Mouse (Mus musculus) adrenal gland, adult (tissue): ENCODE results near the gene Fndc3b.
"Not testable (repeated sequence)": the region's sequence is repeated elsewhere in the genome, so short reads cannot be mapped to it uniquely, and the experiment has no call there.

Source experiments
- DNase-seq, 2 experiments: peaks; one replicate each; pipeline ENCODE4 v3.0.0; 2022 to 2023; ENCODE audit warnings: low spot score in 1 of 2; ENCODE audit not compliant: inconsistent age in 2 of 2

The Fndc3b gene

DNA sequence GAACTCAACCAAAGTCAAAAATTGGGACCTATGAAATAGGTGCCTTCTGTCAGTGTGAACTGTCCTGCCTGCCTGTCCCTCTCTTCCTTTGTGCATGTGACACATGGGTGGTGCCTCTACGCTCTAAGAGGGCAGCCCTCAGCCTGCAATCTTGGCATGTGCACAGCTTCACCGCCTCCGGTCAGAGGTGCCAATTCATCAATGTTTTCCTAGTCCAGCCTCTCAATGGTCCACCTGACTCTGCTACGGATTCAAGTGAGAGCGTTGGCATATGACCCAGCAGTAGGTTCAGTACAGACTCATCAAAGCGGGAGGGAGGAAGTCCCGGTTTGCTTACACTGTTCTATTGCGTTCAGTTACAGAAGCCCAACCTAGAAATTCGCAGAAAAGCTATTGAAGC, 192.2 kb downstream of the Fndc3b start:
- no peak for DNase-seq

DNA sequence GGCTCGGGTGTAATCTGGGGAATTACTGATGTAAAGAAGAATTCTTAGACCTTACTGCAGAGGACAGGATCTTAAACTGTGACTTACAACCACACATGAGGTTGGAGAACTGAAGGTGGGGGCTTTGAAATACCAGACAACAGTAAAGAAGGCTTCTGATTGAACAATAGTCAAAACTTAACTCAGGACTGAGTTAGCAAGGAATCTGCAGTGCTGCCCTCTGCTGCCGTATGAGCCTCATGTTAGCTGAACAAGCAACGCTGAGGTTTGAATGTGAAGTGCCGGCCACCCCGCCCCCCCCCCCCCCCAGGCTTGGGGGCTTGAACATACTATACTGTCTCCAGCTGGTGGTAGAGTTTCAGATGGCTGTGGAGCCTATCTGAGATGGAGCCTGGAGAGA, 194.6 kb downstream of the Fndc3b start:
- DNase-seq, result no peak

DNA sequence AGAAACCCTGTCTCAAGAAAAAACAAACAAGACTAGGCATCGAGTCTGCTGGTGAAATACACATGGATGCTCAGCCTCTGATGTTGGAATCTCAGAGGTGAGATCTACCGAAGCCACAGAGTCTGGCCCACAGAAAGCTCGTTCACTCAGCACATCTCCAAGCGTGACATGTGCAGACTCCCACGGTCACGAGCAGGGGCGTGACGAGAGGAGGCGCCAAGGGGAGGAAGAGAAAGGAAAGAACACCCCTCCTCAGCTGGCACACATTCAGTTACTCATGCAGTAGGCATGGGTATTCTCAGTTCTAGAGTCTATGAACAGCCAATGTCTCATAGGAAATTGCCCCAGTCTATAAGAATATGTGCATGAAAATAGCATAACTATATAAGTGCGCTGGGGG, 199.3 kb downstream of the Fndc3b start:
- no peak for DNase-seq

DNA sequence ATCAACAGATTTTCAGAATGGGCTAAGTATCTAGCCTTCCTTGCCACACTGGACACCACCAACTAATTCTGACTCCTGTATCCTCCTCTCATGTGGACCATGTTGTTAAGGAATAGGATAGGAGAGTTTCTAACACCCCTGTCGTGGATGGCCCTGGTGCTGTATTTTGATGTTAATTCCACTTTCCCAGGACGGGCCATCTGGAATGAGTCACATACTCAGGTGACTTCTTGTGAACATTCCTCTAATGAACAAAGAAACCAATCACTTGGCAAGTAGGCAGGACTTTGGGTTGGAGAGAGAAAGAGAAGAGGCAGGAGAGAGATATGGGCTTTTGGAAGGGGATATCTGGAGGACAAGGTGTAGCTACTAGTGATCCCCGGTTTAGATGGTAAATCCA, 204.2 kb downstream of the Fndc3b start:
- DNase-seq, result no peak

DNA sequence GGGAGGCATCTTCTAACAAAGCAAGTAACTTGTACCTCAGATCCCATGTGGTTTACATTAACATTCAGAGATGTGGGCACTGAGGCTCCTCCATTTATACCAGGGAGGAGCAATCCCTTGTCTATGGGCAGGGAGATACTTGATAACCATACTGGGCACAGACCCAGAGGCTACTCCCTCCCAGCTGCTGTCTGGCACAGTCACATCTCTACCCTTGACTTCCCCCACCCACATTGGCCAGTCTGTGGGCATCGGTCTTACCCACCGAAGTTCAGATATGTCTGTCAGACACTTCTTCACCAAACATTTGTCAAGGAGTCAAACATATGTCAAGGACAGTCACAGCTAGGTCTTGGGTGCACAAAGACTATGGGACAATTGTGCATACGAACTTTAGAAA, 205.5 kb downstream of the Fndc3b start:
- DNase-seq, result no peak

DNA sequence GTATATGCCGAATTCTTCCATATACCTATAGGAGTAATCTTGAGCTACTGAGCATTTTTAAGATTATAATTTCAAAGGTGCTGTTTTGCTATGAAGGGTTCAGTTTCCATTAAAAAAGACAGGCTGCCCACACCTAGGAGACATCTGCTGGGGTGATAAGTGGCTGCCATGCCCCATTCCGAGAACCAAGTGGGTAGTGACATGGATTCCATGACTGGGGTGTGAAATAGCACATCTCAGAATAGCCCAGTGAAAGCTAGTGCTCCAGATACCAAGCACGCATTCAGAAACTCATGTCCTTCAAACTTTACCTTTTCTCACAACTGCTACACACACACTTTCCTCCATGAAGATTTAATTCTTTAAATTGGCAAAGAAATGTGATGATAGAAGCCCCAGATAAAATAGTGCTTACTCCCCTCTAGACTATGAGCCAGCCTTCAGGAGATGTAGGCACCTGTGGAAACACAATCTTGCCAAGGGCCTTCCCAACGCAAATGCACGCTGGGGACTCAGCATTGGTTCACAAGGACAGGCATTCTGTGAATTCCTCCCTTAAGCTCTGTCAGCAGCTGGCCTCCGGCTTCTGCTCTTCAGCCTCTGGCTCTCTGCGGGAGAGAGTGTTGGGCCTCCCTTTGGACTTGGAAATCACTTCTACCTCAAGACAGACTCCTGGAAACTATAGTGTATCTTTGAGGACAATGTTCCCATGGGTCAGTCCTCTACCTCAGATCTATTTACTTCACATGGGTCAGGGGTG, 207.6 kb downstream of the Fndc3b start:
- DNase-seq, result no peak

DNA sequence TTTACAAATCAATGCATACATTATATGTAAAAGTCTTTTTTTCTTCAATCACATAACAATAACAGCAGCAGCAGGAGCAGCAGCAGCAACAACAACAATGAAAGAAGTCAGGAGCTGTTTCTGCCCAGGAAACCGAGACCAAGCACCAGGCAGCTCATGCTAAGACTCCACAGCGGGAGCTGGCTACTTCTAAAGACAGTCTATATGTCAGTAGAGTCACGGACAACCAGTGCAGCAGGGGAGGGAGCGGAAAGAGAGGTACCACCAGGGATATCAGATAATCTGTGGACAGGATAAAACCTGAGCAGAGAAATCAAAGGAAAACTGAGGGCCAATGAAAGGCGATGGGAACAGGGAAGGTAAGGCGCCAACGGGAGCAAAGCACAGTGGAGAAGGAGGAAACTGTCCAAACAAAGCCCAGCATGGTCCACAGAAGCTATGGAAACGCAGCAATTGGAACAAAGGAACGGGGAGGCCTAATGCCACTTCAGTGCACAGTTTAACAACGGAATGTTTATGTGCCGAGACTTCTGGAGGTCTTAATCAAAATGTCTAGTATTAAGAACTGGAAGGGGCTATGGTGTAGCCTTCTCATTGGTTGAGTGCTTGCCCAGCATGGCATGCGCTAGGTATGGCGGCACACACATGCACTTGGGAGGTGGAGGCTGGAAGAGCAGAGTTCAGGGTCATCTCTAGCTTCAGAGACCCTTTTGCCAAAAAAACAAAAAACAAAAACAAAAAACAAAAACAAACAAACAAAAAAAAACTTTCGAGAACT, 215.6 kb downstream of the Fndc3b start:
- DNase-seq, result no peak

DNA sequence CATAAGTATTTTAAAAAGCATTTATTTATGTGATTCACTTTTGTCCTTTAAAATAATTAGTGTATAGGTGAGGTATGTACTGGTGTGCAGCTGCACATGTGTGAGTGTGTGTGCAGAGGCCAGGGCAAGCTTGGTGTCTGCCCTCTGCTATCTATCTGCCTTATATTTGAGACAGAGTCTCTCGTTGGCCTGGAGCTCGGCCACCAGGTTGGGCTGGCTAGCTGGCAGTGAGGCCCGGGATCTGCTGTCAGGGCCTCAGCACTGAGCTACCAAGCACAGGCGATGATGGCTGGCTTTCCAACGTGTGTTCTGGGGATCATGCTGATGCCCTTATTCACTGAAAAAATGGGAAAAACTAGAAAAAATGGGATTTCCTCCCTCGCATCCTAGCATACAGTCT, 216.4 kb downstream of the Fndc3b start:
- DNase-seq, result no peak

DNA sequence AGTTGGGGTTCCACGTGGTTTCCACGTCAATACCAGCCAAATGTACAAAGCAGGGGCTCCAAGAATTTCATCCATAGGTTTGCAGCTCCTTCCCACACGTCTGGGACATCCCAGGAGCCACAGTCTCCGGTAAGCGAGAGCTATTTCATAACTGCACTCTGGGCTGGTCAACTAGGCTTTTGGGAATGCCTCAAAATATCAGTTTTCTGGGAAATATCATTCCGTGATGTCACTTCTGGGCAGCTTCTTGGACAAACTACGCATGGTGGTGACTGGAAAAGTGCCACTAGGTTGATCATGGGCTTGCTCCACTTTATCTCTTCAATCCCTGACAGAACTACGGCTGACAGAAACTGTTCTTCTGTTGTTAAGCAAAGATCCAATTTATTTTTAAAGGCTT, 217.0 kb downstream of the Fndc3b start:
- peak in 1 of 2 experiments; percentile 51 for DNase-seq

DNA sequence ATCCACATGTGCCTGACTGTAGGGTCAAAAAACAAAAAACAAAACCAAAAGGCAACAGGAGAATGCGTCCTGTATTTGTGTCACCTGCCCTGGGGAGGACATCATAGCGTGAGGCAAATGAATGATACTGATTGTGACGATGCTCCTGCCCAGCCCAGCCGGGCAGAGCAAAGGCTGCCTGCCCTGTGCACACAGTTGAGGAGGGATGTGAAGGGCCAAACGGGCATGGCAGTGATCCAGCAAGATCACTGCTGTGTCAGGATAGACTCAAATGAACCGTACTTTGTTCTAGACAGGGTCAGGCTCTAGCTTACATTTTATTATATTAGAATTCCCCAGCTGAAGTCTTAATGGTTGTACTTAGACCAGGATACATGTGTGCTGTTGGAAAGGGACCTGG, 219.3 kb downstream of the Fndc3b start:
- DNase-seq, result no peak

DNA sequence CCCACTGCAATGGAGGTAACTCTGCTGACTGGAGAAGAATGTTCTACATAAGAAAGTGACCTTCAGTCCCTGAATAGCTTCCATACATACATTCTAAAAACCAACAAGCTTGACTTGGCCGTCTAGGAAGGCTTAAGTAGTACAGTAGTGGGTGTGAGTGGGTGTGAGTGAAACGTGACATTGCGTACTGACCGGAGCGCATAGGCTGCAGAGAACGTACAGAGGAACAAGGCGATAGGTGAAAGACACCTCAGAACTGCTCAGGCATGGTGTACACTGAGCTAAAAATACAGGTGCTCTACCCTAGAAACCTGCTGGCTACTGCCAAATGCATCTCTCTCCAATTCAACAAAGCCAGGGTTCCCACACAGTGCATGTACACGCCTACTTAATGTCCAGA, 219.7 kb downstream of the Fndc3b start:
- no peak for DNase-seq

DNA sequence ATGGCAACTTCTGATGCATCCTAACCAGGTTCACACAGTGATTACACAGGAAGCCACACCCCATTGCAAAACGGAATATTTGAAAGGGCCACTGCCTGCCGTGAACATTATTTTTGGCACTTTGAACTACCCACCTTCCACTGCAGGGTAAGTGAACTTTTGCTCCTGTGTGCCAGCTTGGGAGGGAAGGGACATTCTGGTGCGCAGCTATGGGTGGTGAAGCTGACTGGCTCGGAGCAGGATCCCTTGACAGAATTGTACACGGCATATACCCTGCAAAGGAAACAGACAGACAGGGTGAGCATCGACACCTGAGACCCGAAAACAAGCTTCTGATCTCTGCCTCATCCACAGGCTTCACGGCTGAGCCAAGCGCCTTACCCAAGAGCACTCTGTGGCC, 220.2 kb downstream of the Fndc3b start:
- DNase-seq, result no peak

DNA sequence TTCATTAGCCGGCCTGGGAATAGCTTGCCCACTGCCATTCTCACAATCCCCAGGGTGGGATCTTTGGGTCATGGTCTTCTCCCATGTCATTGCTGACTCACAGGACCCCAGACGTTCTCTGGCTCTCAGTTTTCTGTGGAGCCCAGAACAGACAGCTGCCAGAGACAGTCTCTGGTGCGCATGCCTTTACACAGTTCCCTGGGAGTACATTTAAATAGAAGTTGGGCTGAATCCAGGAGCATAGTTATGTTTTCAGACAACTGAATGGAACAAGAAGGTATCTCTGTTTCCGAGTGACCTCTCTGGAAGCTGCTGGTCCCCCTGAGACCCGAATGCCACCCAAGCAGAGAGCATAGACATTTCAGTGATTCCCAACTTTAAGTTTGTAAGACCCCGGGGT, 221.6 kb downstream of the Fndc3b start:
- no peak for DNase-seq

DNA sequence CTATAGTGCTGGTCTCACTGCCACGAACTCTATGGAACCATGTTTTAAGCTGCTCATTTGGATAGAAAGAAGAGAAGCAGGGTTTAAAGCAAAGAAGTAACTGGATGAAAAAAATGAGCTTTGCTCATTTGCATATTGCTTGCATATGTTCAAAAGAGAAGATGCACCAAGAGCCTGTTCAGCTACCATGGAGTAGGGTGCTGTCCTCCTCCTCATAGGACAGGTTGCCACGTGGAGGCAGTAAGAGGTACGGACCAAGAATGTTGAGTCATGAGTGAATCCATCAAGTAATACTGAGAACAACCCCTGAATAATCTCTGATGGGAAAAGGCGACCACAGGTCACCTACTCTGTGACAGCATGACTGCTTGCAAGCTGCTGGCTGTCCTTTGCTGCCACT, 226.0 kb downstream of the Fndc3b start:
- no peak for DNase-seq

DNA sequence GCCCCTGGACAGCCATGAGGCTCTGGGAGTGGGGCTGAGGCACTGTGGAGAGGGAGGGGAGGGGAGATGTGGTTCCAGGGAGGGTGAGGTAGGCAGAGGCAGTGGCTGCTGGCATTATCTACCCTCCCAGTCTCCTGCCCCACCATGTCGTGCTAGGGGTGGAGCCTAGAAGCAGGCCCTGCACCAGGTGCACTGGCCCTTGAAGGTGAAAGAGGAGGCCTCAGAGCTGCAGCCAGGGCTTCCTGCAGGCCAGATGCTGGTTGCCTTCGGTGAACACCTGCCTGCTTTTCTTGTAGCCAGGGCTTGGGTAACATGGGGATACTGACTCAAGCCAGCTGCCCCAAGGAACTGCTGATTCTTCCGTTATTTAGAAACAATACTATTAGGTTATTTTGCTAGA, 226.4 kb downstream of the Fndc3b start:
- DNase-seq, result no peak

DNA sequence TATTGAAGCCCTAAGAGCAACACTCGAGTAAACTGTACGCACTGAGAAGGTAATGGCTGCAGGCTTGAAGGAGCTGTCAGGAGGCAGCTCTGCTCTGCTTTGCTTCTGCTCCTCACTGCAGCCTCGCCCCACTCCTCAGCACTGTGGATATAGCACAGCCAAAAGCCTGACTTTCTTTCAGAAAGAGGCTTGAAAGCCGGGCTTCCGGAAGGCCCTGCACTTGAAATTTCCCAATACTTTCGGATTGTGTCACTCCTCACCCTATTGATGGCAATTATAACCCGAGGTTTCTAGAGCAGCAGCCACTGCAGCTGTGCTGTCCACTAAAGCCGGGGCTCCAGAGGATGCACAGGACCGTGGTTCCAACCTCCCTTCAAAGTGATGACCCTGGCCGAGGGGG, 227.3 kb downstream of the Fndc3b start:
- DNase-seq, result no peak

DNA sequence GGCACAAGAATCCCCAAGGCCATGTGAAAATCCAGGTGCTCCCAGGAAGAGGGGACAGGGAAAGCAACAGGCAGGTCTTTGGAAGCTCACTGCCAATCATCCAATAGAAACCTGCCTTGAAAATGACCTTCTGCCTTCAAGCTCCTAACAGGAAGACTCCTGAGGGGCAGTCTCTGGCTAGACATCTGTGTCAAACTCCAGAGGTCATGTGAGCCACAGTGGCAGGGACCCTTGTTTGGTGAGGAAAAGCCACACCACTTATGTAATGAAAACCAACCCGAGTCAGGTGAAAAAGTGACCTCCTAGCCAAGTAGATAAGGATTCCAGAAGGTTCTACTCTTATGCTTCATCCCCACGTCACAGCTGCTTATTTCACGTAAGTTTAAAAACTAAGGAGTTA, 227.8 kb downstream of the Fndc3b start:
- DNase-seq, result no peak

DNA sequence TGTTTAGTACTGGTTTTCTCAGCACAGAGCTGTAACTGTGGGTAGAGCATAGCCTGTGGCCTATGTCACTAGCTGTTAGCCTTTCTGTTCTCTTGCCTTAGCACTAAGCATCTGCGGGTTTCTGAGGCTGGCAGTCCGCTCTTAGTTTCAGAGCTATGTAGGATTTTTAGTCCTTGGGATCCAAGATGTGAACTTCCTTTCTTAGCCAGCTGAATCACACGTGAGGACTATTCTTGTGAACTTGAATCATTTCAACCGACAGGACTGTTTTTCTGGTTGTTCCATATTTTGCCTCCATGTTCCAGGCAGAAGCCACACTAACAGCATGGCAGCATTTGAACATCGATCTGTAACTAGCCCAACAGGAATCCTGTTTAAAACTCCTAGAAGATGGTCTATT, 229.4 kb downstream of the Fndc3b start:
- no peak for DNase-seq

DNA sequence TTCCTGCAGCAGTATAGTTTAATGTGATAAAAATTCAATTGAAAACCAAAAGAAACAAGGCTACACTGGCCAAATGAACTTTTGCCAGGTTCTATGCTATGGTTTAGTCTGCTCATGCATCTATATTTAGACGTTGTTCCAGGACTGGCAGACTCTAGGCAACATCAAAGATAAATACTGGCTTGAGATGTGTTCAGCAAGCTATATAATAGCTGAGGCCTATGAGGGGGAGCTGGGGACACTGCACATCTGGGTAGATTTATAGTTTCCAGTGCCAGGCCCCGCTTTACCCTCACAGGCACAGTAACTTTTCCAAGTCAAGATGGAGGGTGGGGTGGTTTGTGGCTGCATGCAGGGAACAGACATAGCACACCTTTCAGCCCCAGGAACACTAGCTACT, 231.7 kb downstream of the Fndc3b start:
- no peak for DNase-seq

DNA sequence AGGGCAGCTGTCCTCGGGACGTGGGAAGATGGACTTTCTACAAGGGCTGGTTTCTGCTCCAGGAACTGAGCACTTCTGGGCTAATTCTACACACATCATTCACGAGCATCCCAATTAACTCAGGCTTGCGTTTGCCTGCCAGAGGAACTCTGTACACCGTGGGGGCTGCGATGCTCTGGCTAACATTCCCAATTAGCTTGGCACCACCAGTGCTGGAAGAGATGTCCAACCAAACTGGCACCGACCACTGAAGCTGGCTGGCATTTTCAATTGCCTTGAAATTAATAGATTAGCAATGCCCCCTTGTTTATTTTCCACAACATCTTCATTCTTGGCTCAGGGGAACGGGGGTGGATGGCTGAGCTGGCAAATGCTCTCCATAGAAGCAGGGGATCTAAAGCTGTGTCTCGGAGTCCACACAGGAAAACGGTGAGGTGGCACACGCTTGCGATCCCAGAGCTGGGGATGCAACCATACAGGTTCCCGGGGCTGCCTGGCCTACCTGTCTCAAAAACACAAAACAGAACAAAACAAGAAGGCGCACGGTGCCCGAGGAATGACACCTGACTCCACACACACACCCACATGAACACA, 232.4 kb downstream of the Fndc3b start:
- no peak for DNase-seq

DNA sequence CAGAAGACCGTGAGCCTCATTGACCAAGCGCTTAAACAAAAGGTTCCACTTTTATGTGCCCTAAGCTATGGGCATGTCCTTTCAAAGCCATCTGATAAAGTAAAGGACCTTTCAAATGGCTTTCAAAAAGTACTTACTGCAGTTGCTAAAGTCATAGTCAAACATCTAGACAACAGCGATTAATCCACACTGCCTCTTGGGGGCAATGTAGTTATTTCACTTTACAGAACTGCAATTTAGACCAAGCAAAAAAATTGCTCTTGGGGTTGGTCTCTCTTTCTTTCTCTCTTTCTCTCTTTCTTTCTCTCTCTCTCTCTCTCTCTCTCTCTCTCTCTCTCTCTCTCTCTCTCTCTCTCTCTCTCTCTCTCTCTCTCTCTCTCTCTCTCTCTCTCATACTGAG, 233.4 kb downstream of the Fndc3b start:
- DNase-seq, result not testable (repeated sequence)

DNA sequence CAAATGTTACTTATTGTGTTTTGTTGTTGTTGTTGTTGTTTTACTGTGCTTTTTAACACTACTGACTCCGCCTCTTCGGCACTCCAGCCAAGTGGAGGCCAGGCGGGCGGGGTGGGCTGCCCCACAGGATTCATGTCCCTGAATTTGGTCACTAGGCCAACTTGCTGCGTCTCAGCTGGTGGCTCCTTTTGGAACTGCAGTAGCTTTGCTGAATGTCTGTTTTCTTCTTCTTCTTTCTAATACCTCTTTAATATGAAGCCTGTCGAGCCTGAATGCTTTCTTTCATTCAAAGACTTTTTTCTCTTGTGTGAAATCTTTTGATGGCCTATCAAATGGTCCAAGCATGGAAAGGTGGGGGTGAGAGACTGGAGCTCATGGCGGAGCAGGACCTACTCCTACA, 235.2 kb downstream of the Fndc3b start:
- no peak for DNase-seq
